Mouse (Mus musculus) left cerebral cortex, postnatal 25 days (tissue): ENCODE results near the gene Tuba1b. TPM values are rescaled to one million over a fixed set of nuclear protein-coding genes. Genes with fewer than 3 reads are reported as not detected.

Source experiments
- DNase-seq, 2 experiments: peaks; one replicate each; pipeline ENCODE4 v3.0.0; 2022; ENCODE audit warnings: low spot score in 2 of 2, mixed read lengths in 1 of 2
- intact Hi-C: fragments of 180-260 bp; cut with DNase I; formaldehyde crosslinking; loops from one replicate; pipeline ENCODE4 v1.15.1; 2025
- total RNA-seq, 2 experiments: library from RNA; stranded (reverse); gene quantifications; 2 replicates each; pipeline ENCODE4 v1.2.3; 2021

Tuba1b gene
- total RNA-seq, 2 experiments from 2014 or later = 541 to 580 TPM

DNA sequence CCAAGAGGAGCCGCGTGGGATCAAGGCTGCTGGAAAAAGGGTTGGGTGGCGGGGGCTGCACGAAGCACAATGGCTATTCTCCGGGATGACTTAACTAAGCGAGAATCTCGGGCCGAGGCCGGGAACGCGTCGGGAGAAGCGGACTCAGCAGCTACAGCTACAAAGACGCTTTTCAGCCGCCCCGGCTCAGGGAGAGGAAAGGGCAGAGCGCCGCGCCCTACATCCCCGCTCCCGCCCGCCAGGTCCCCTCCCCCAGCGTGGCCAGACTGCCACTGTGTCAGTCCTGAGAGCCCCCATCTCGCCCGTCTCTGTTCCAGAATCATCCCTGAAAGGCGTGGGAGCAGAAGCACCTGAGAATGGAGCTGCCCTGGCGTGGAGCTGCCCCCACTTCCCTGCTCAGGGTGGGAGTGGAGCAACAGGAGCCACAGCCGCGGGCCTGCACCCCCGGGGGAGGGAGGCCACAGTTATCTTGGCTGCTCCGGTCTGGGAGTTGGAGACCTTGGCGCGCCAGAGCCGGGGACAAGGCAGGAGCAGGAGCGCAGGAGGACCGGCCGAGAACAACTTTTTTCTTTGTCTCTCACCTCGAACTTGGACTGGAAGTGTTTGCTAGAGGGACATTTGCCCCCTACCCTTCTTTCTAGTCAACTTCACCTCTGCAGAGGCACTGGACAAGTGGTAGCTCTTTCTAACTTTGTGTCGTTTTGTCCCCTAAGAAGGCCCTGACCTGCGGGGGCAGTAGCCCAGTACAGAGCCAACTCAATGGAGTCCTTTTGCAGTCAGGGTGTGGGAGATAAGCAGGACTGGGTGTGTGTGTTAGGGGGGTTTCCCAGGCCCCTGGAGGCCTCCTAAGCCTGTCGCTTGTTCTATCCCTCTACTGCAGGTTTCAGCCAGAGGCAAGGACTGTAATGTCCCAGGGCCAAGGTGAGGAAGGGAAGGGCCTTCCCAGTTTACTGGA is 38.5 kb downstream of the Tuba1b start:
- DNase-seq = no peak
- intact Hi-C loops = no loop called here

DNA sequence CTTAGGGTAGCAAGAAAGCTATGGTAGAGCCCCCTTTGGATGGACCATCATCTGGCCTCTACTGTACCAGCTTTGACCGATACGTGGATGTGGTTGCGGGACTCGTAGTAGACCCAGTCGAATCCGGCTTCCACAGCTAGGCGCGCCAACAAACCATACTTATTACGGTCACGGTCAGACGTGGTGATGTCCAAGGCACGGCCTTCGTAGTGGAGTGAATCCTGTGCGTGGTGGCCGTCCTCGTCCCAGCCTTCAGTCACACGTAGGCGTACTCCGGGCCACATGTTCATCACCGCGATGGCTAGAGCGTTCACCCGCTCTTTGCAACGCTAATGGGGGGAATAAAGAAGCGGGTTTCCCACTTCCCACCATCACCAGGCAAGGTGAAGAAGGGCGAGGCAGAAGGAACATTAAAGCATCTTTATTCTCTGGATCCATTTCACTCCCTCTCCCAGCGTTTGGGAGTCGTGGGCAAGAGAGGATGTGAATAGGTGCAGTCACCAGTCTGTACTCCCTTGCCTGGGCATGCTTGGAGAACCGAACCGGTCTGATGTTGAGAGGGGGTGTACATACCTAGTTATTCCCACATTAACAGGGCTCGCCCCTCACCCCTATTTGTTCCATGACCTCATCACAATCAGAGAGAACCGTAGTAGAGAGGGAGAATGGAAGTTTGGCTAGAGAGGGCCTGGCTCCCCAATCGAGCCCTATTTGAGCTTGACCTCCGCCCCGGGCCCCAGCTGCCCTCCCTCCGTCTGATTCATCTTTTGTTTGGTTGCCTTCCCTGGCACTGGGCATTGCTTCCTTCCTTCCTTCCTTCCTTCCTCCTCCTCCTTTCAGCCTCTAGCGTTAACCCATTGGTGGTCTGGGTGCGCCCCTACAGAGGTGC is 39.4 kb downstream of the Tuba1b start:
- intact Hi-C loops = no loop called here

DNA sequence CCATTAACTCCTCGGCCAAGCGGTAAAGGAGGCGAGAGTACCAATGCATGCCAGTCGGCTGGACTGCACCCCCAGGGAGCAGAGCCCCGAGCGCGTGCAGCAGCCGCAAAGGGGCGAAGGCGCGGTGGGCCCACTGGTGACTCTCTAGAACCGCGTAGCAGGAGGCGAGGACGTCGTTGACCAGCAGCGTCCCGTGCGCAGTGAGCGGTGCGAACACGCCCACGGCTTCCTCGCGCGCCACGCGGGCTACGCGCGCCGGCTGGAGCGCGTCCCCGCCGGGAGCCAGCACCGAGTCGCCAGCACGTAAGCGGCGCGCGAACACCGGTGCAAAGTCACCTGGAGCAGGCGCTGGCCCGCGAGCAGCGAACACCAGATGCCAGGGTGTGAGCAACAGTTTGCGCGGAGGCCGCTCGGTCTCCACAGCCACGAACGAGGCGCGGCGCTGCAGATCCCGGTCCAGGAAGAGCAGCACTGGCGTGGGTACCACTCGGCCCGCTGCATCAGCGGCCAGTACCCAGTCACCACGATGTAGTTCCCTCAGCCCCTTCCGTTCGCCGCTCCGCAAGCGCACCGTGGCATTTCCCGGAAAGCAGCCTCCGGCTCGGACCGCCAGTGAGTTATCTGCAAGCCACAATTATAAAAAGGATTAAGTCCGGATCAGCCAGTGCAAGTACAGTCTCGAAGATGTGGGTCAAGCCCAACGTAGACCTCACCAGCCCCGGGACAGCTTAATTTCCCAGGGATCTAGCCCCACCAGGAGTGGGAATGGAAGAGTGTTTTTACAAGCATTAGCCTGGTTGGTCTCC is 40.2 kb downstream of the Tuba1b start, which contains the start of gene Rhebl1:
Rhebl1 (minus strand) TSS at position 601 of the 806 bp plus-strand sequence.
- peak; percentile 49 to 59 for DNase-seq

More for the DNA sequence above, 39.4 kb downstream of the Tuba1b start:
- DNase-seq = no peak

DNA sequence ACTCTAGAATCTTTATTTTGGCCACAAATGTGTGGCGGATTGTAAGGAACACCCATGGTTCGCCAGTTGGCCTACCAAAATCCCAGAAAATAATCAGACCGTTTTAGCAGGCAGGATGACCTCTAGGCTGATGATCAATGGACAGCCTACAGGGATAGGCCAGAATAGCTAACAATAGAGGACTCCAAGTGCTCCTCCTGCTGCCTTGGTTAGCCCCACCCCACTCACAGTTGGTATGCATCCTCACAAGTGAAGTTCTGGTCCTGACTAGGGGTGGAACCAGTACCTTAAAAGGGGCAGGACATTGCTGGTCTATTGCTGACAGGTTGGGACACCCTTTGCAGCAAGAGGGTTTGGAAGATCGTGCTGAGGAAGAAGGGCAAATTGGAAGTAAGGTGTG is 41.3 kb downstream of the Tuba1b start:
- no peak for DNase-seq
- intact Hi-C loops = loop anchor here (2.0 kb wide), 1 partner anchor 36 kb away; no protein-coding TSS in a partner anchor

More for the DNA sequence above, 40.2 kb downstream of the Tuba1b start, which contains the start of gene Rhebl1:
- intact Hi-C loops = loop anchor here (2.0 kb wide), 1 partner anchor 35 kb away; no protein-coding TSS in a partner anchor

DNA sequence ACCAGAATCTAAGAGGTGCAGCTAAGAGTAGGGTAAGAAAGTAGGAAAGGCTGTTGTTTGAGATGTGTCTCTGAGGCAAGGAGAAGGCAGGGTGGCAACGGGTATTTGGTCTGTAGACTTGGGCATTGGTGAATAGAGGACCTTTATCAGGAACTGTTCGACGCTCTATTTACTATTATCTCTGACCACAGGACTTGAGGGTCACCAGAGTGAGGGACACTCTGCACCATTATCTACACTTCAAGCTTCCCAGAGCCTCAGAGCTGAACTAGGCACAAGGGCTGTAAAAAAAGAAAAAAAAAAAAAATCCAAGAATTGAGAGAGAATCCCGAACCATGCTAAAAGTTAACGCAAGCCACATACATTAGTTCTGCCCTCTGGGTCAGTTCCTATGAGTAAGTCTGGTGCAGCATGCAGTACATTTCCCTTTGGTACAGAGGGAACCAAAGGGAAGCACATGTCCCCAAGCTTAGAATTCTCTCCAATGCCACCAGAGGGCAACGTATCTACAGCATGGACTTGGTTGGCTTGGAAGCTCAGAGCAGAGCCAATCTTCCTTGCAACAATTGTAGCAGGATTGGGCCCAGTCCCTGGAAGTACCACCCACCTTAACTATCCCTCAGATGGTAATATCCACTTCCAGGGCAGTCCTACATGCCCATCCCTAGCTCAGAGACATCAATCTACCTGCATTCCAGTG is 42.3 kb downstream of the Tuba1b start:
- intact Hi-C loops = loop anchor here (1.0 to 2.0 kb wide), 2 partner anchors 37 to 102 kb away; no protein-coding TSS in a partner anchor
- DNase-seq = peak; percentile 64 to 83

DNA sequence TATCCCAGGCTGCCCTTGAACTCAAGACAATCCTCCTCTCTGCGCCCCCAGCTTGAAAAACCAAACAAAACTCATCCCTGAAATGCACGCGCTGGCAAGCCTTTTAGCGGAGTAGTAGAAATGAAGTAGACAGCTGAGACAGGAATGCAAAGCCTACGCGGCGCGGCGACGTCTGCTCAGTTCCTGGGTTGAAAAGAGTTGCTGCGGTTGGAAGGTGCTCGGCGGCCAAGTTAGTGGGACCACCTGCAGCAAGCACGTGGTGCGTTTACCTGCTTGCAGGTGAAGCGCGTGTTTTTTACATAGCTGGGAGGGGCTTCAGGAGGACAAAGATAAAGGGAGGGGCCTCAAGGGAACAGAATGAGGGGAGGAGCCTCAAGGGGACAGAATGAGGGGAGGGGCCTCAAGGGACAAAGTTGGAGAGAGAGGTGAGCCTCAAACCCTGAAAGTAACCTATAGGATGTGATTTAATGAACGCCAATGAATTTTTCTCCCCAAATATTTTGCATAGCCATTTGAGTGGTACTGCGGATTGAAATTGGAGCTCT is 43.1 kb downstream of the Tuba1b start:
- intact Hi-C loops = no loop called here
- DNase-seq = no peak

DNA sequence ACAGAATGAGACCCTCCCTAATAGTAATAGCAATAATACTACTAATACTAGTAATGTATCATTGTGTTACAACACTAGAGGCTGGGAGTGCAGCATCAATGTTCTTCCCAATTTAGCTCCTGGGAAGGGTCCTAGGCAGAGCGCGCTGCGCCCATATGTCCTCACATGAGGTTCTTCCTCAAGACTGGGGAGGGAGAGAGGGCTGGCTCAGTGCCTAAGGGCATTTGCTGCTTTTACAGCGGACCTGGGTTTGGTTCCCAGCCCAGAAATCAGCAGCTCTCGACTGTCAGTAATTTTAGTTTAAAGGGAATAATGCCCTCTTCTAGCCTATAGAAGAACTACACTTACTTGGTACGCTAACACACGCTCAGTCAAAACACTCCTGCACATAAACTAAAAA is 46.8 kb downstream of the Tuba1b start:
- DNase-seq = no peak
- intact Hi-C loops = loop anchor here (10.0 kb wide), 1 partner anchor 207 kb away; the partner anchor contains the start of gene Dnajc22

DNA sequence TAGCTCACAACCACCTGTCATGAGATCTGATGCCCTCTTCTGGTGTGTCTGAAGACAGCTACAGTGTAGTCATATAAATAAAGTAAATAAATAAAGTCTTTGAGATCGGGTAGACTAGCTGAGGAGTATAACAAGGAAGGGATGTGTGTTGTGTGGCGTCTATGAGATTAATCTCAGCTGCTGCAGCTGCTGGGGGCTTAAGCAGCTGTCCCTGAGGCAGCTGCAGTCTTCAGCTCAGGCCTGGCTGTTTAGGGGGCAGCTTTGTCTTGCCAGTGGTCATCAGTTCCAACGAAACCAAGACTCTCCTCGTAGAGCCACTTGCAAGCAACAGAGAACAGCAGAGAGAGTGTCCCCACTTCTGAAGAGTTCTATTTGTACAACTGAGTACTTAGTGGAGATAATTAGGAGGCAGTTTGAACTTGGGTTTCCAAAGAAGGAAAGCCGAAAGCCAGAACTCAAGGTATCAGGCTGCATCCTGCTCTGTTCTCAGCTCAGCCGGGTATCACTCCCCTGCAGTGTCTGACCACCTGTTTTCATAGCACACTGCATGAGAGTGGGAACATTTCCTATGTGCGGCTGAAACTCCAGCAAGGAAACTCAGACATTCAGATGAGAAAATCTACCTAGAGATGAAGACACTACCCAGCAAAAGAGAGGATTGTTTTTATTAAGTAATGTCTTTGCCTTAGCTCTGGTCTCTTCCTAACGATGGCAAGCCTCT is 47.5 kb downstream of the Tuba1b start:
- no peak for DNase-seq
- intact Hi-C loops = loop anchor here (10.0 kb wide), 1 partner anchor 208 kb away; the partner anchor contains the start of gene Dnajc22

DNA sequence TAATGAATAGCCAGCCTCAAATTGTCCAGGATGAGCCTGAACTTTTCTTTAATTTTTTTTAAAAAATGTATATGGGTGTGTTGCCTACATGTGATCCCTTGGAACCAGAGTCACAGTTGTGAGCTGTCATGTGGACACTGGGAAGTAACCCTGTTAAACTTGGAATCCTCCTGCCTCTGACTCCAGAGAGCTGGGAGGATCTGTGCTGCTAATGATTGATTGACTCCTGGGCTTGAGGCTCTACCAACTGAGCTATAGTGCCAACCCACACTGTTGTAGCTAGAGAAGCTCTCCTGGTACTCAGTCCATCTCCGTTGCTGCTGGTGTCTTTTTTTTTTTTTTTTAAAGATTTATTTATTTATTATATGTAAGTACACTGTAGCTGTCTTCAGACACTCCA is 50.3 kb downstream of the Tuba1b start:
- intact Hi-C loops = loop anchor here (10.0 kb wide), 1 partner anchor 211 kb away; the partner anchor contains the start of gene Dnajc22
- no peak for DNase-seq

DNA sequence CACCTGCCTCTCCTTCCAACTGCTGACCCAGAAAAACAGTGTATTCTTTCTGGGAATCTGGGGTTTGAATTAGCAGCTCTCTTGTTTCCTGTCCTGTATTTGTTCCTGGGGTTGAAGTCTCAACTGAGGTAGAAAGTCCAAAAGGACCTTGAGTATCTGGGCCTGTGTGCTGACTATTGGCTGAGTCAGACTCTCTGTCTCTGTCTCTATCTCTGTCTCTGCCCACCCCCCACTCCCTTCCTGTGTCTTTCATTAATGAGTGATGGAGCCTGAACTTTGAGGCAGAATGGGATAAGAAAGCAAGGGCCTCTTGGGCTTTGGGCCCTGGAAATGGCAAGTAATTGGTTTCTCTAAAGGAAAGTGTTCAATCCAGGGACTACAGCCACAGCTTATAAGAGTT is 50.7 kb downstream of the Tuba1b start:
- no peak for DNase-seq
- intact Hi-C loops = loop anchor here (10.0 kb wide), 1 partner anchor 211 kb away; the partner anchor contains the start of gene Dnajc22

DNA sequence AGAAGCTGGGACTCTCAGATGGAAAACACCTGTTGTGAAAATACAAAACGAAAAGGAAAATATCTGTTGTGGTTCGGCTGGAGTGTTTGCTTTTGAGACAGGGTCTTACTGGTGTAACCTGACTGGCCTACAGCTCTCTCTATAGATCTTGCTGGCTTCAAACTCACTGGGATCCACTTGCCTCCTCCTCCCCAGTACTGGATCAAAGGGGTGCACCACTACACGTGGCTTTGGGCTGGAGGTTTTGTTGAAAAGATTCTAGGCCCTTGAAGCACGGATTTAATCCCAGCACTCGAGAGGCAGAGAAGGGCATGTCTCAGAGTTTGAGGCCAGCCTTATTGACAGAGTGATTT is 52.7 kb downstream of the Tuba1b start:
- intact Hi-C loops = loop anchor here (2.0 to 10.0 kb wide), 2 partner anchors 37 to 213 kb away; partner anchors contain the start of genes Dnajc22 and Lmbr1l
- DNase-seq = no peak

Other genes with a start within 250 kb of the Tuba1b start
- 10 to 100 TPM in 1 of 2 experiments, 1 to 10 TPM in 1; 9.8 to 11.4 TPM for gene Ccdc65, start 226.4 kb downstream of the Tuba1b start, total RNA-seq
- 1 to 10 TPM; 1.4 to 2.3 TPM for gene Fkbp11, start 206.4 kb downstream of the Tuba1b start, total RNA-seq
- gene Arf3, start 171.4 kb downstream of the Tuba1b start, total RNA-seq = 100 to 1,000 TPM; 767 to 776 TPM
- under 1 TPM; 0.37 to 0.62 TPM for gene Wnt10b, start 156.4 kb downstream of the Tuba1b start, total RNA-seq
- gene Wnt1, start 144.7 kb downstream of the Tuba1b start, total RNA-seq = not detected
- 100 to 1,000 TPM; 829 to 842 TPM for gene Ddn, start 125.1 kb downstream of the Tuba1b start, total RNA-seq
- 10 to 100 TPM; 44.1 to 55.6 TPM for gene Prkag1, start 103.0 kb downstream of the Tuba1b start, total RNA-seq
- 10 to 100 TPM; 78.0 to 80.2 TPM for gene Kmt2d, start 63.4 kb downstream of the Tuba1b start, total RNA-seq
- 10 to 100 TPM in 1 of 2 experiments, 1 to 10 TPM in 1; 8.2 to 11.6 TPM for gene Rhebl1, start 40.0 kb downstream of the Tuba1b start, total RNA-seq
- under 1 TPM; 0.37 to 0.41 TPM for gene Dhh, start 36.0 kb downstream of the Tuba1b start, total RNA-seq
- gene Lmbr1l, start 16.3 kb downstream of the Tuba1b start, total RNA-seq = 10 to 100 TPM; 13.8 to 18.4 TPM
- gene Gm49450, start 19.0 kb upstream of the Tuba1b start, total RNA-seq = not detected
- 1,000 to 10,000 TPM; 1,095 to 1,137 TPM for gene Tuba1a, start 19.1 kb upstream of the Tuba1b start, total RNA-seq
- 10 to 100 TPM; 71.0 to 80.5 TPM for gene Tuba1c, start 95.3 kb upstream of the Tuba1b start, total RNA-seq
- gene Prph, start 120.6 kb upstream of the Tuba1b start, total RNA-seq = 1 to 10 TPM; 1.4 to 1.6 TPM
- under 1 TPM; 0.69 TPM for gene Troap, start 140.0 kb upstream of the Tuba1b start, total RNA-seq
- gene C1ql4, start 153.3 kb upstream of the Tuba1b start, total RNA-seq = not detected
- under 1 TPM in 1 of 2 experiments, not detected in 1; 0.30 TPM for gene Dnajc22, start 158.6 kb upstream of the Tuba1b start, total RNA-seq
- 10 to 100 TPM; 36.2 to 37.0 TPM for gene Spats2, start 191.4 kb upstream of the Tuba1b start, total RNA-seq